Mouse (Mus musculus) neural tube, embryonic 14.5 days (tissue): ENCODE measurements around the gene Gpr179. TPM values are rescaled to one million over a fixed set of nuclear protein-coding genes. Genes with fewer than 3 reads are reported as not detected.

Experiments
- ATAC-seq: fragments of 200-750 bp; cut with Nextera tagmentation; 2 replicates; pipeline ENCODE4 v1.8.0; 2017; ENCODE audit warnings: low read depth, mild to moderate bottlenecking, moderate TSS enrichment, moderate library complexity
- H3K27ac ChIP-seq: fragments of 300-500 bp; sonication (generic); 2 replicates; pipeline ENCODE4 v1.5.1; 2014; ENCODE audit warnings: low read depth, mild to moderate bottlenecking, control low read depth, low read length, moderate library complexity, mixed read lengths
- H3K27me3 ChIP-seq: fragments of 300-500 bp; sonication (generic); 2 replicates; pipeline ENCODE4 v1.6.1; 2014; ENCODE audit warnings: low read length; ENCODE audit not compliant: control insufficient read depth, insufficient read depth
- H3K36me3 ChIP-seq: fragments of 300-500 bp; sonication (generic); 2 replicates; pipeline ENCODE4 v1.6.1; 2014; ENCODE audit warnings: low read length, mixed read lengths; ENCODE audit not compliant: control insufficient read depth, insufficient read depth
- H3K4me1 ChIP-seq: fragments of 300-500 bp; sonication (generic); 2 replicates; pipeline ENCODE4 v1.6.1; 2014; ENCODE audit warnings: low read length; ENCODE audit not compliant: control insufficient read depth, insufficient read depth
- H3K4me2 ChIP-seq: fragments of 300-500 bp; sonication (generic); 2 replicates; pipeline ENCODE4 v1.6.1; 2014; ENCODE audit warnings: mild to moderate bottlenecking, low read depth, low read length, control low read depth
- H3K4me3 ChIP-seq: fragments of 300-500 bp; sonication (generic); 2 replicates; pipeline ENCODE4 v1.5.1; 2014; ENCODE audit warnings: low read depth, low read length, control low read depth, mixed read lengths
- H3K9ac ChIP-seq: fragments of 300-500 bp; sonication (generic); replicated peaks from 2 replicates; pipeline ENCODE4 v1.6.1; 2014; ENCODE audit warnings: low read depth, mild to moderate bottlenecking, control low read depth, low read length, mixed read lengths
- H3K9me3 ChIP-seq: fragments of 300-500 bp; sonication (generic); 2 replicates; pipeline ENCODE4 v1.6.1; 2016; ENCODE audit warnings: low read length; ENCODE audit not compliant: control insufficient read depth
- WGBS: fragments of 180-500 bp; shearing (Covaris S2); extraction: QIAGEN DNeasy Blood & Tissue Kit; methylation state at CpG from one replicate; pipeline ENCODE4 v1.1.7; 2014; 5-methylcytosine and 5-hydroxymethylcytosine counted together
- polyA plus RNA-seq: library from polyadenylated mRNA; unstranded; fragments of >200 nt; fragmentation: Nextera tagmentation; extraction: Ambion mirVana; gene quantifications from 2 replicates; pipeline ENCODE4 v1.2.1, GENCODE M21; 2014

Gpr179 gene
- polyA plus RNA-seq, 1 experiment from 2014 or later, result 0.71 TPM

GRCm38 (mm10) chr11:97383017-97383416 lies 31.1 kb upstream of the Gpr179 start:
- WGBS, result 93% methylated on average over 2 of the region's 2 CpGs
- Histone ChIP-seq H3K9ac (no peak overlapping the region), H3K36me3 (peaks cover 30% of the 10 kb centered on the region), H3K4me1 (no peaks in the 10 kb centered on the region), H3K27me3 (no peaks in the 10 kb centered on the region), H3K27ac (no peak overlapping the region), H3K4me3 (no peak overlapping the region), H3K4me2 (no peak overlapping the region), H3K9me3 (no peaks in the 10 kb centered on the region)
- no peak for ATAC-seq

GRCm38 (mm10) chr11:97380036-97380435 lies 28.2 kb upstream of the Gpr179 start:
- peaks cover 43% of the 10 kb centered on the region for H3K36me3 ChIP-seq
- ATAC-seq, result no peak
- no peak overlapping the region for H3K27ac ChIP-seq
- no peak overlapping the region for H3K4me3 ChIP-seq
- no peaks in the 10 kb centered on the region for H3K9me3 ChIP-seq
- no peaks in the 10 kb centered on the region for H3K4me1 ChIP-seq
- WGBS, result 91% methylated on average over 3 of the region's 3 CpGs
- H3K27me3 ChIP-seq, result no peaks in the 10 kb centered on the region
- no peak overlapping the region for H3K4me2 ChIP-seq
- H3K9ac ChIP-seq, result no peak overlapping the region

- 96% methylated on average over 2 of the region's 2 CpGs for WGBS
- Histone ChIP-seq H3K4me3 (no peak overlapping the region), H3K4me1 (peaks cover 4% of the 10 kb centered on the region), H3K27me3 (no peaks in the 10 kb centered on the region), H3K9ac (no peak overlapping the region), H3K36me3 (peaks cover 17% of the 10 kb centered on the region), H3K9me3 (no peaks in the 10 kb centered on the region), H3K4me2 (no peak overlapping the region), H3K27ac (no peak overlapping the region)
- no peak for ATAC-seq
Measured at GRCm38 (mm10) chr11:97373402-97373801, 21.5 kb upstream of the Gpr179 start.

GRCm38 (mm10) chr11:97372159-97372864 lies 20.4 kb upstream of the Gpr179 start:
- H3K4me2 ChIP-seq, result no peak overlapping the region
- no peaks in the 10 kb centered on the region for H3K27me3 ChIP-seq
- ATAC-seq, result no peak
- no peak overlapping the region for H3K9ac ChIP-seq
- 92% methylated on average over 6 of the region's 6 CpGs for WGBS
- H3K9me3 ChIP-seq, result no peaks in the 10 kb centered on the region
- peaks cover 4% of the 10 kb centered on the region for H3K4me1 ChIP-seq
- H3K4me3 ChIP-seq, result no peak overlapping the region
- H3K36me3 ChIP-seq, result peaks cover 6% of the 10 kb centered on the region; the same call in 1 of the 2 replicates
- no peak overlapping the region for H3K27ac ChIP-seq

- Histone ChIP-seq H3K4me3 (no peak overlapping the region), H3K27me3 (no peaks in the 10 kb centered on the region), H3K4me1 (peaks cover 9% of the 10 kb centered on the region), H3K4me2 (no peak overlapping the region), H3K9ac (no peak overlapping the region), H3K27ac (no peak overlapping the region), H3K9me3 (no peaks in the 10 kb centered on the region), H3K36me3 (no peaks in the 10 kb centered on the region)
- ATAC-seq, result no peak
- 60% methylated on average over 7 of the region's 7 CpGs for WGBS
Measured at GRCm38 (mm10) chr11:97370329-97371091, 18.6 kb upstream of the Gpr179 start.

- Histone ChIP-seq H3K9ac (no peak overlapping the region), H3K27ac (no peak overlapping the region), H3K4me1 (peaks cover 28% of the 10 kb centered on the region), H3K36me3 (no peaks in the 10 kb centered on the region), H3K4me3 (no peak overlapping the region), H3K4me2 (no peak overlapping the region), H3K9me3 (no peaks in the 10 kb centered on the region), H3K27me3 (no peaks in the 10 kb centered on the region)
- ATAC-seq, result no peak
- WGBS, result 87% methylated on average over 5 of the region's 5 CpGs
Measured at GRCm38 (mm10) chr11:97368501-97368900, 16.6 kb upstream of the Gpr179 start.

GRCm38 (mm10) chr11:97365556-97365955 lies 13.7 kb upstream of the Gpr179 start:
- peaks cover 25% of the 10 kb centered on the region for H3K4me1 ChIP-seq
- no peak for ATAC-seq
- H3K27ac ChIP-seq, result no peak overlapping the region
- peak overlapping the region; percentile 97 for H3K4me2 ChIP-seq
- 48% methylated on average over 1 of the region's 1 CpGs for WGBS
- no peaks in the 10 kb centered on the region for H3K36me3 ChIP-seq
- no peaks in the 10 kb centered on the region for H3K9me3 ChIP-seq
- peaks cover 2% of the 10 kb centered on the region; the same call in 1 of the 2 replicates for H3K27me3 ChIP-seq
- peak overlapping the region; percentile 98; the same call in 1 of the 2 replicates for H3K9ac ChIP-seq
- peak overlapping the region; percentile 98 for H3K4me3 ChIP-seq

GRCm38 (mm10) chr11:97363644-97363995 lies 11.7 kb upstream of the Gpr179 start:
- Histone ChIP-seq H3K9me3 (no peaks in the 10 kb centered on the region), H3K4me1 (peaks cover 25% of the 10 kb centered on the region), H3K9ac (peak overlapping the region; percentile 98), H3K27ac (no peak overlapping the region), H3K4me2 (peak overlapping the region; percentile 97), H3K36me3 (no peaks in the 10 kb centered on the region), H3K27me3 (peaks cover 2% of the 10 kb centered on the region; the same call in 1 of the 2 replicates), H3K4me3 (peak overlapping the region; percentile 98)
- ATAC-seq, result no peak
- 1% methylated on average over 7 of the region's 7 CpGs for WGBS
